Mouse (Mus musculus): ENCODE data around the gene Crybb1. TPM values are rescaled to one million over a fixed set of nuclear protein-coding genes. Genes with fewer than 3 reads are reported as not detected.

Crybb1 gene
- polyA plus RNA-seq, 1 experiment from 2014 or later = 2.7 TPM

- Histone ChIP-seq H3K27ac (no peak overlapping the region), H3K36me3 (no peaks in the 10 kb centered on the region), H3K9me3 (no peaks in the 10 kb centered on the region), H3K4me2 (replicated peaks) (no peak overlapping the region), H3K4me3 (replicated peaks) (no peak overlapping the region), H3K9ac (replicated peaks) (no peak overlapping the region), H3K4me1 (replicated peaks) (no peaks in the 10 kb centered on the region), H3K27me3 (no peaks in the 10 kb centered on the region)
- ATAC-seq = no peak
- 92% methylated on average over 6 of the region's 6 CpGs for WGBS
These were observed 45.2 kb downstream of the Crybb1 start for GRCm38 (mm10) chr5:112300721-112301308.

GRCm38 (mm10) chr5:112301694-112302093 lies 46.1 kb downstream of the Crybb1 start:
- Histone ChIP-seq H3K4me1 (replicated peaks) (no peaks in the 10 kb centered on the region), H3K27me3 (no peaks in the 10 kb centered on the region), H3K27ac (no peak overlapping the region), H3K4me2 (replicated peaks) (no peak overlapping the region), H3K9me3 (no peaks in the 10 kb centered on the region), H3K36me3 (no peaks in the 10 kb centered on the region), H3K9ac (replicated peaks) (no peak overlapping the region), H3K4me3 (replicated peaks) (no peak overlapping the region)
- WGBS = 88% methylated on average over 4 of the region's 4 CpGs
- ATAC-seq = no peak

- H3K9me3 ChIP-seq = no peaks in the 10 kb centered on the region
- H3K36me3 ChIP-seq = peaks cover 2% of the 10 kb centered on the region; the same call in 1 of the 2 replicates
- H3K4me3 ChIP-seq (replicated peaks) = no peak overlapping the region
- ATAC-seq = no peak
- no peaks in the 10 kb centered on the region for H3K27me3 ChIP-seq
- H3K27ac ChIP-seq = no peak overlapping the region
- no peak overlapping the region for H3K4me2 ChIP-seq (replicated peaks)
- no peaks in the 10 kb centered on the region for H3K4me1 ChIP-seq (replicated peaks)
- H3K9ac ChIP-seq (replicated peaks) = no peak overlapping the region
- WGBS = 88% methylated on average over 5 of the region's 5 CpGs
These were observed 46.7 kb downstream of the Crybb1 start for GRCm38 (mm10) chr5:112302310-112302709.

- peaks cover 35% of the 10 kb centered on the region for H3K36me3 ChIP-seq
- WGBS = 58% methylated on average over 5 of the region's 5 CpGs
- H3K27ac ChIP-seq = no peak overlapping the region
- no peaks in the 10 kb centered on the region for H3K9me3 ChIP-seq
- no peaks in the 10 kb centered on the region for H3K4me1 ChIP-seq (replicated peaks)
- no peaks in the 10 kb centered on the region for H3K27me3 ChIP-seq
- no peak overlapping the region for H3K4me2 ChIP-seq (replicated peaks)
- ATAC-seq = no peak
- no peak overlapping the region for H3K4me3 ChIP-seq (replicated peaks)
- peak overlapping the region; percentile 36; the same call in 1 of the 2 replicates for H3K9ac ChIP-seq (replicated peaks)
These were observed 50.2 kb downstream of the Crybb1 start for GRCm38 (mm10) chr5:112305842-112306241.

- Histone ChIP-seq H3K9ac (replicated peaks) (0 out of 2 replicates have a peak overlapping the region, but pooled peaks have one; percentile 28), H3K4me2 (replicated peaks) (no peak overlapping the region), H3K36me3 (peaks cover 53% of the 10 kb centered on the region), H3K4me3 (replicated peaks) (no peak overlapping the region), H3K27ac (peak overlapping the region; percentile 4), H3K27me3 (no peaks in the 10 kb centered on the region), H3K4me1 (replicated peaks) (0 out of 2 replicates have a peak, but pooled peaks cover 7% of the 10 kb centered on the region), H3K9me3 (no peaks in the 10 kb centered on the region)
- ATAC-seq = peak; percentile 58; the same call in 1 of the 2 replicates
- 48% methylated on average over 11 of the region's 11 CpGs for WGBS
These were observed 57.7 kb downstream of the Crybb1 start for GRCm38 (mm10) chr5:112313222-112313885.

GRCm38 (mm10) chr5:112316468-112316867 lies 60.9 kb downstream of the Crybb1 start:
- H3K4me1 ChIP-seq (replicated peaks) = 0 out of 2 replicates have a peak, but pooled peaks cover 7% of the 10 kb centered on the region
- 57% methylated on average over 5 of the region's 5 CpGs for WGBS
- H3K9ac ChIP-seq (replicated peaks) = no peak overlapping the region

GRCm38 (mm10) chr5:112317328-112317727 lies 61.7 kb downstream of the Crybb1 start:
- H3K4me1 ChIP-seq (replicated peaks) = 0 out of 2 replicates have a peak, but pooled peaks cover 7% of the 10 kb centered on the region
- no peak overlapping the region for H3K4me3 ChIP-seq (replicated peaks)
- H3K27ac ChIP-seq = no peak overlapping the region
- no peak overlapping the region for H3K4me2 ChIP-seq (replicated peaks)
- no peaks in the 10 kb centered on the region for H3K27me3 ChIP-seq
- no peak for ATAC-seq
- 61% methylated on average over 5 of the region's 5 CpGs for WGBS
- no peak overlapping the region for H3K9ac ChIP-seq (replicated peaks)
- peaks cover 17% of the 10 kb centered on the region for H3K36me3 ChIP-seq
- H3K9me3 ChIP-seq = no peaks in the 10 kb centered on the region

More at GRCm38 (mm10) chr5:112316468-112316867, 60.9 kb downstream of the Crybb1 start:
- Histone ChIP-seq H3K36me3 (peaks cover 24% of the 10 kb centered on the region), H3K27ac (no peak overlapping the region), H3K4me3 (replicated peaks) (no peak overlapping the region), H3K27me3 (no peaks in the 10 kb centered on the region), H3K9me3 (no peaks in the 10 kb centered on the region), H3K4me2 (replicated peaks) (no peak overlapping the region)
- no peak for ATAC-seq

Other genes starting within 250 kb of the Crybb1 start
- gene Cryba4, start 3.3 kb upstream of the Crybb1 start, polyA plus RNA-seq (2015; fragmentation: Nextera tagmentation; extraction: Ambion mirVana) = 1.6 and 1.7 TPM in 2 replicates
- gene Tpst2, start 20.9 kb downstream of the Crybb1 start, polyA plus RNA-seq (2015; fragmentation: Nextera tagmentation; extraction: Ambion mirVana) = 24.4 and 25.4 TPM in 2 replicates
- 35.9 and 36.3 TPM in 2 replicates for gene Tfip11, start 70.5 kb downstream of the Crybb1 start, polyA plus RNA-seq (2015; fragmentation: Nextera tagmentation; extraction: Ambion mirVana)
- gene Srrd, start 87.2 kb downstream of the Crybb1 start, polyA plus RNA-seq (2015; fragmentation: Nextera tagmentation; extraction: Ambion mirVana) = 50.6 and 53.8 TPM in 2 replicates
- gene Hps4, start 87.3 kb downstream of the Crybb1 start, polyA plus RNA-seq (2015; fragmentation: Nextera tagmentation; extraction: Ambion mirVana) = 42.6 and 43.5 TPM in 2 replicates
- gene Gm6583, start 100.2 kb downstream of the Crybb1 start, polyA plus RNA-seq (2015; fragmentation: Nextera tagmentation; extraction: Ambion mirVana) = 0.14 and 0.17 TPM in 2 replicates
- gene Asphd2, start 139.1 kb downstream of the Crybb1 start, polyA plus RNA-seq (2015; fragmentation: Nextera tagmentation; extraction: Ambion mirVana) = 37.8 and 47.6 TPM in 2 replicates
- 1.5 and 1.7 TPM in 2 replicates for gene Gm6588, start 193.6 kb downstream of the Crybb1 start, polyA plus RNA-seq (2015; fragmentation: Nextera tagmentation; extraction: Ambion mirVana)

Measured in midbrain, embryonic 13.5 days (tissue).